Mouse (Mus musculus) small intestine, adult 2 months (tissue): Measurements from ENCODE around the gene Osbpl6. TPM values are rescaled to one million over a fixed set of nuclear protein-coding genes. Genes with fewer than 3 reads are reported as not detected.

ENCODE experiments used
- H3K27ac ChIP-seq: fragments of 200-500 bp; 2 replicates; pipeline ENCODE4 v1.5.1; 2012; ENCODE audit warnings: low read depth, low read length, control low read depth, inconsistent platforms; ENCODE audit not compliant: insufficient read depth
- H3K27me3 ChIP-seq: fragments of 200-500 bp; 2 replicates; pipeline ENCODE4 v1.6.1; 2012; ENCODE audit warnings: mild to moderate bottlenecking, moderate library complexity, low read length, inconsistent platforms; ENCODE audit not compliant: control insufficient read depth, insufficient read depth
- H3K36me3 ChIP-seq: fragments of 200-500 bp; 2 replicates; pipeline ENCODE4 v1.6.1; 2012; ENCODE audit warnings: mild to moderate bottlenecking, low read length, control low read depth, inconsistent platforms; ENCODE audit not compliant: control insufficient read depth, insufficient read depth
- H3K4me1 ChIP-seq: fragments of 200-500 bp; 2 replicates; pipeline ENCODE4 v1.6.1; 2012; ENCODE audit warnings: low read length, inconsistent platforms, mixed read lengths; ENCODE audit not compliant: control insufficient read depth, insufficient read depth, insufficient read length
- H3K4me3 ChIP-seq: fragments of 200-500 bp; 2 replicates; pipeline ENCODE4 v1.5.1; 2012; ENCODE audit warnings: low read depth, mild to moderate bottlenecking, control low read depth, inconsistent platforms, low read length, moderate library complexity
- CTCF ChIP-seq: fragments of 200-500 bp; IDR thresholded peaks from 2 replicates; pipeline ENCODE4 v1.5.1; 2012; ENCODE audit warnings: low read depth, mild to moderate bottlenecking, control low read depth, inconsistent platforms, low read length, moderate library complexity, mixed read lengths; ENCODE audit not compliant: insufficient replicate concordance, insufficient read length; ENCODE audit errors: extremely low read depth
- POLR2A ChIP-seq: fragments of 200-500 bp; IDR thresholded peaks from 2 replicates; pipeline ENCODE4 v1.6.1; 2012; ENCODE audit warnings: low read depth, mild to moderate bottlenecking, control low read depth, inconsistent platforms, low read length, moderate library complexity
- WGBS: fragments of 180-500 bp; shearing (Covaris S2); methylation state at CpG from one replicate; pipeline ENCODE4 v1.1.7; 2018; 5-methylcytosine and 5-hydroxymethylcytosine counted together
- polyA plus RNA-seq: library from polyadenylated mRNA; depleted of rRNA; stranded (reverse); fragments of >200 nt; gene quantifications from 2 replicates; pipeline ENCODE4 v1.2.3, GENCODE M21; 2012

Gene Osbpl6
- polyA plus RNA-seq, 1 experiment: 72.6 TPM

- Histone ChIP-seq H3K27ac (peak overlapping the region; percentile 28), H3K36me3 (peaks cover 3% of the 10 kb centered on the region), H3K4me1 (peaks cover 19% of the 10 kb centered on the region; the same call in 1 of the 2 replicates), H3K4me3 (no peak overlapping the region), H3K27me3 (no peaks in the 10 kb centered on the region)
- WGBS: 64% methylated on average over 11 of the region's 11 CpGs
- TF ChIP-seq CTCF (no peak), POLR2A (no peak)
Observed at GRCm38 (mm10) chr2:76496006-76496748, 89.9 kb downstream of the Osbpl6 start.

GRCm38 (mm10) chr2:76496749-76497140 is 90.4 kb downstream of the Osbpl6 start:
- Histone ChIP-seq H3K4me1 (peaks cover 19% of the 10 kb centered on the region; the same call in 1 of the 2 replicates), H3K27ac (peak overlapping the region; percentile 62), H3K27me3 (no peaks in the 10 kb centered on the region), H3K36me3 (peaks cover 3% of the 10 kb centered on the region), H3K4me3 (no peak overlapping the region)
- TF ChIP-seq POLR2A: no peak
- no peak for TF ChIP-seq CTCF
- 34% methylated on average over 4 of the region's 4 CpGs for WGBS

- peak overlapping the region; percentile 46 for H3K4me3 ChIP-seq
- 49% methylated on average over 11 of the region's 11 CpGs for WGBS
- no peaks in the 10 kb centered on the region for H3K27me3 ChIP-seq
Observed at GRCm38 (mm10) chr2:76498891-76499290, 92.6 kb downstream of the Osbpl6 start.

GRCm38 (mm10) chr2:76504122-76504839 is 98.0 kb downstream of the Osbpl6 start:
- 50% methylated on average over 12 of the region's 12 CpGs for WGBS
- TF ChIP-seq POLR2A (no peak), CTCF (no peak)
- no peak overlapping the region for H3K27ac ChIP-seq

More at GRCm38 (mm10) chr2:76498891-76499290, 92.6 kb downstream of the Osbpl6 start:
- Histone ChIP-seq H3K36me3 (peaks cover 3% of the 10 kb centered on the region), H3K27ac (peak overlapping the region; percentile 83), H3K4me1 (peaks cover 19% of the 10 kb centered on the region; the same call in 1 of the 2 replicates)
- TF ChIP-seq POLR2A (no peak), CTCF (no peak)

GRCm38 (mm10) chr2:76504989-76505388 is 98.7 kb downstream of the Osbpl6 start:
- Histone ChIP-seq H3K27me3 (no peaks in the 10 kb centered on the region), H3K27ac (no peak overlapping the region), H3K4me3 (no peak overlapping the region), H3K4me1 (0 out of 2 replicates have a peak, but pooled peaks cover 2% of the 10 kb centered on the region), H3K36me3 (peaks cover 3% of the 10 kb centered on the region)
- WGBS: 89% methylated on average over 2 of the region's 2 CpGs
- TF ChIP-seq CTCF (no peak), POLR2A (no peak)

More at GRCm38 (mm10) chr2:76504122-76504839, 98.0 kb downstream of the Osbpl6 start:
- H3K4me1 ChIP-seq: peaks cover 5% of the 10 kb centered on the region; the same call in 1 of the 2 replicates
- no peaks in the 10 kb centered on the region for H3K27me3 ChIP-seq
- H3K36me3 ChIP-seq: peaks cover 3% of the 10 kb centered on the region
- no peak overlapping the region for H3K4me3 ChIP-seq

- H3K4me3 ChIP-seq: no peak overlapping the region
- TF ChIP-seq CTCF: no peak
- no peak for TF ChIP-seq POLR2A
- H3K27me3 ChIP-seq: no peaks in the 10 kb centered on the region
- H3K4me1 ChIP-seq: peaks cover 12% of the 10 kb centered on the region; the same call in 1 of the 2 replicates
- peak overlapping the region; percentile 80; the same call in 1 of the 2 replicates for H3K27ac ChIP-seq
- 86% methylated on average over 8 of the region's 8 CpGs for WGBS
- peaks cover 2% of the 10 kb centered on the region; the same call in 1 of the 2 replicates for H3K36me3 ChIP-seq
Observed at GRCm38 (mm10) chr2:76511281-76511721, 105.0 kb downstream of the Osbpl6 start.

GRCm38 (mm10) chr2:76512133-76512532 is 105.8 kb downstream of the Osbpl6 start:
- Histone ChIP-seq H3K4me3 (no peak overlapping the region), H3K27ac (peak overlapping the region; percentile 80), H3K27me3 (no peaks in the 10 kb centered on the region), H3K36me3 (no peaks in the 10 kb centered on the region), H3K4me1 (peaks cover 12% of the 10 kb centered on the region; the same call in 1 of the 2 replicates)
- no peak for TF ChIP-seq POLR2A
- no peak for TF ChIP-seq CTCF
- WGBS: 70% methylated on average over 6 of the region's 6 CpGs
